Mouse (Mus musculus) kidney, adult 2 months (tissue): ENCODE measurements around the gene Parvg.

Experiments
- CTCF ChIP-seq: fragments of 200-500 bp; conservative IDR thresholded peaks from 2 replicates; pipeline ENCODE4 v1.5.1; 2011; ENCODE audit warnings: low read depth, mild to moderate bottlenecking, control low read depth, low read length, moderate library complexity, mixed read lengths; ENCODE audit not compliant: insufficient read depth, insufficient read length
- POLR2A ChIP-seq: fragments of 200-500 bp; IDR thresholded peaks from one replicate; pipeline ENCODE4 v1.6.1; 2011; ENCODE audit warnings: low read depth, low read length, control low read depth

DNA sequence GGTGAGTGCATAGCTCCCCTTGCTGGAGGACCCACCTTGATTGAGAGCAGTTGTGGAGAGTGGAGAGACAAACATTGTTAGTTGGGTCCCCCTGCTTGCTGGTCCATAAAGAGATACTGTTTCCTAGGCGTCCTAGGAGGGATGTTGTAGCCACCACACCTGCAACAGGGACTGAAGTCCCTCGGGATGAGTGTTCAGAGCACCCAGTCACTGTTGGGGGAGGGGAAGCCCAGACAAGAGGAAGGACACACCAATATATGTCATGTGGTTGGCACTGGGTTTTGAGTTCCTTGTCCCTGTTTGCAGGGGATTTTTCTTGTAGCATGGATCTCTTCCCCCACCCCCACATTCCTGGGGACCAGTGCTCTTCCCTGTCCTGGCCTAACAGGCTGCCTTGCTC is 17.1 kb downstream of the Parvg start:
- TF ChIP-seq CTCF: no peak
- TF ChIP-seq POLR2A: no peak
